Mouse (Mus musculus): ENCODE measurements around the gene Gm10160. TPM values are rescaled to one million over a fixed set of nuclear protein-coding genes. Genes with fewer than 3 reads are reported as not detected.

Gene Gm10160
- polyA plus RNA-seq, 1 experiment from 2014 or later, result not detected

Other genes with a start within 250 kb of the Gm10160 start
- gene Homer2, start 148.3 kb downstream of the Gm10160 start, polyA plus RNA-seq (2015; fragmentation: Nextera tagmentation; extraction: Ambion mirVana), result 20.6 and 27.0 TPM in 2 replicates
- 134 and 135 TPM in 2 replicates for gene Ramac, start 92.9 kb downstream of the Gm10160 start, polyA plus RNA-seq (2015; fragmentation: Nextera tagmentation; extraction: Ambion mirVana)
- 52.7 and 53.5 TPM in 2 replicates for gene 3110040N11Rik, start 66.3 kb downstream of the Gm10160 start, polyA plus RNA-seq (2015; fragmentation: Nextera tagmentation; extraction: Ambion mirVana)
- 87.2 and 95.1 TPM in 2 replicates for gene Btbd1, start 26.4 kb downstream of the Gm10160 start, polyA plus RNA-seq (2015; fragmentation: Nextera tagmentation; extraction: Ambion mirVana)
- gene Tm6sf1, start 3.2 kb upstream of the Gm10160 start, polyA plus RNA-seq (2015; fragmentation: Nextera tagmentation; extraction: Ambion mirVana), result 10.1 and 11.2 TPM in 2 replicates
- gene Hdgfl3, start 78.7 kb upstream of the Gm10160 start, polyA plus RNA-seq (2015; fragmentation: Nextera tagmentation; extraction: Ambion mirVana), result 61.4 and 62.5 TPM in 2 replicates
- 0.47 and 0.49 TPM in 2 replicates for gene Bnc1, start 136.5 kb upstream of the Gm10160 start, polyA plus RNA-seq (2015; fragmentation: Nextera tagmentation; extraction: Ambion mirVana)

Measured in hindbrain, embryonic 13.5 days (tissue).